Mouse (Mus musculus): ENCODE measurements around the gene Gsk3a.

Gene Gsk3a

DNA sequence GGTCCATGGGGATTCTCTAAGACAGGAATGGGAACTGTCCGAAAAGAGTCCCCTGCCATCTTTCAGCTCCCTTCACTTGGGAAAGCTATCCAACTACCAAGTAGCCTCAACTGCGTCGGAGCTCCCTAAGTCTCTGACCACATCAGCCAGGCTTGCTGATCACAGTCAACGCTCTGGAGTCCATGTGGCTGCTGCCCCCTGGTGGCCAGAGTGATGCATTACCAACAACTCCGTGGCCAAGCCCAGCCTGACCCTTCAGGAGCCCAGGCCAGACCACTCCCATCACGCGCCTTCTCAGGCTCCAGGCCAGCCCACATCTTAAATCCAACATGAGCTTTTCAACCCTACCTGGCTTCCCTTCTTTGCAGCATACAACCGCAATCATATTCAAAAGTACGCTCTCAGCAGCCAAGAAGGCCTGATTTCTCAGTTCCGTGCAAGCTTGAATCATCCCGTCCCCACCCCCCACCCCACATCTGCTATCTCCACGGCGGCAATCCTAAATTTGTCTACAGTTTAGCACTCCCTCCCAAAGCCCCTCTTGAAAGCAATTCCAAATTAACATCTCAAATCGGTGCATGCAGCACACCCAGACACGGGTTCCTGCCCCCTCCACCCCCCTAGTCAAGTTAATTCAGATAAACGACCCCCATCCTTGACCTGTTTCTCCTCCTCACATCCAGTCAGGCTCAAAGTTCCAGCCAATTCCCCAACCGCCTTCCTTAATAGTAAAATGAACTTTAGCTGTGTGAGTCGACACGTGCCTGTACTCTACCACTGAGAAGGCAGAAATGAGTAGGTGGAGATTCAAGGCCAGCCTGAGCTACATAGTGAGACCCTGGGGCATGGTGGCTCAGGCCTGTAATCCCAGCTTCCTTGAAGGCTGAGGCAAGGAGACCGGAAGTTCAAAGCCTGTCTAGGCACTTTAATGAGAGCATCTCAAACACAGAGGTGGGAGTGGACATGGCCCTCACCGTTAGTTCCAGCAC lies 49.7 kb downstream of the Gsk3a start:
- peak; percentile 68 to 69 for DNase-seq (ENCODE audit: low spot score in 2 of 2)

DNA sequence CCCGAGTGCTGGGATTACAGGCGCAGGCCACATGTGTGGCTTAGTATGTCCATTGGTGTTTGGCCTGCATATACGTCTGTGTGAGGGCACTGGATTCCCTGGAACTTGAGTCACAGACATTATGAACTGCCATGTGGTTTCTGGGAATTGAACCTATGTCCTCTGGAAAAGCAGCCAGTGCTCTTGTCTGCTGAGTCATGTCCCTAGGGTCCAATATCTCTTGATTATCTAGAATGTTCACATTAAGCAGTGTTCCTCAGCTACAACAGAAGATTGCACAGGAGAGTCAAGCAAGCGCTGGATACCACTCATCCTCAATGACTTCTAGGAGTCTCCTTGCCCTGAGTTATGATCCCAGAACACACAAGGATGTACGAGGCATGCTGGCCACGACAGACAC lies 53.6 kb downstream of the Gsk3a start:
- DNase-seq (ENCODE audit: low spot score in 2 of 2) = no peak

DNA sequence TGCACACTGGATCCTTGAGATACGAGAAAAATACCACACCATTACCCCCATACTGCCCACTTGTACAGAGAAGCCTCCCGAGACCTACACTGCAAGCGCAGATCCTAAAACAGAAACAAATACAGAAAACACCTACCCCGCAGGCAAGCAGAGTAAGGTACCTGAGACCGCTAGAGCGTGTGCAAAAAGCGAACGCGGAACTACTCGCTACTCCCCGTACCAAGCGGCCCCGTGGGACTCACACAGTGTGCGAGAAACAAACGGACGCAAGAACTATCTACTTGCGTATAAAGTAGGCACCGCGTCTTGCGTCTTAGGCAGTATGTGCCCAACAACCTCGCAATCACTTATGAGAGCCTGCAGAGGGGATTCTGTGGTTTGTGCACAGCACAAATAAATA lies 55.8 kb downstream of the Gsk3a start:
- DNase-seq (ENCODE audit: low spot score in 2 of 2) = no peak

DNA sequence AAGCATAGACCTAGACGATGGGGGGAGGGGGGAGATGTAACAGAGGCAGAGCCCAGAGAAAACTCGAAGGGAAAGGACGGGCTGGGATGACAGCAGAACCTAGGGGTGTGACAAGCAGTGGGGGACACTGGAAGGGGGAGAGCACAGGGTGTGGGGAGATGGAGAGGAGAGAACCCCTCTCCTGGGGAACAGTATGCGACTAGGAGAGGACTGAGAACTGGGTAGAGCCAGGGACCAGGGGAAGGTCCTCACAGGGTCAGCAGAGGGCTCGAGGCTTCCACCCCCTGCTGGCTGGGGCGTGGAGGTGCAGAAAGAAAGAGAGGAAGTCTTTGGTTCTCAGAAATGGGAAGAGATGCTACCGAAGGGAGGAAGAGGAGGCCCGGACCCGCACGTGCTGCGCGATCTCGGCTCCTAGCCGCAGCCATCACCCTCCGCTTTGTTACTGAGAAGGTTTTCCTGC lies 56.3 kb downstream of the Gsk3a start:
- DNase-seq (ENCODE audit: low spot score in 2 of 2) = peak in 1 of 2 experiments; percentile 15

DNA sequence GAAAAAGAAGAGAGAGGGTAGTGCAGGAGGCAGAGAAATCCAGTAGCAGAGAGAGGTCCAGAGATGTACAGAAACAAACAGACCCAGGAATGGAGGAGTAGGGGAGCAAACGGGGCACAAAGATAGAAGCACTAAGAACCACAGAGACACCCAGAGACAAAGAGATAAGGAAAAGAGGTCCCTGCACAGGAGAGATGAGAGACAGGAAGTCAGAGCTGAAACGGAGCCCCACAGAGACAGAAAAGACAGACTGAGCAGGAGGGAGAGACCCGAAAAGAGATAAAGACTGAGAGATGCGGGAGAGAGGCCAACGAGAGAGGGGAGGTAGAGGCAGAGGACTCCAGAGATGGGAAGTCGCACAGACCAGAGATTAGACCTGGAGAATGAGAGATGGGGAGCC lies 57.1 kb downstream of the Gsk3a start:
- DNase-seq (ENCODE audit: low spot score in 2 of 2) = no peak

DNA sequence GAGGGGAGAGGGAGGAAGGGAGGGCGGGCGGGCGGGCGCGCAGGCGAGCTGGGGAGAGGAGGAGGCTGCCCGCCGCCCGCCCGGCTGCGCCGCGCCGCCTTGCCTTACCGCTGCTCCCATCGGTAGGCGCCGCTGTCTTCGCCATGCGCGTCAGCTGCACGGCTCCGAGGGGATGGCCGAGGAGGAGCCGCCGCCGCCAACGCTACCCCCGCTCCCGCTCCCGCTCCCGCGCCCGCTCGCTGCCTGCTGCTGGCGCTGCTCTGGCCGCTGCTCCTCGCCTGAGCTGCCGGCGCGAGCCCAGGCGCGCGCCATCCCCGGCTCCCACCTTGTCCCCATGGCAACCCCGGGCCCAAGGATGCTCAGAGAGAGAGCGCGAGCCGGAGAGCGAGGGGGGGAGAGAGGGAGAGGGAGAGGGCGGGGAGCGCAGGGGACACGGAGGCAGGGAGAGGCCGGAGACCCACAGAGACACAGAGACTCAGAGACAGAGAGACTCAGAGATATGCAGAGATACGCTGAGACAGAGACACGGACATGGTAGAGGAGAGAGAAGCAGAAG lies 58.0 kb downstream of the Gsk3a start, which contains the start of gene Pou2f2:
Gene Pou2f2, minus strand, starts transcription at position 121 of the 556 bp plus-strand sequence.
- peak; percentile 86 to 87 for DNase-seq (ENCODE audit: low spot score in 2 of 2)

DNA sequence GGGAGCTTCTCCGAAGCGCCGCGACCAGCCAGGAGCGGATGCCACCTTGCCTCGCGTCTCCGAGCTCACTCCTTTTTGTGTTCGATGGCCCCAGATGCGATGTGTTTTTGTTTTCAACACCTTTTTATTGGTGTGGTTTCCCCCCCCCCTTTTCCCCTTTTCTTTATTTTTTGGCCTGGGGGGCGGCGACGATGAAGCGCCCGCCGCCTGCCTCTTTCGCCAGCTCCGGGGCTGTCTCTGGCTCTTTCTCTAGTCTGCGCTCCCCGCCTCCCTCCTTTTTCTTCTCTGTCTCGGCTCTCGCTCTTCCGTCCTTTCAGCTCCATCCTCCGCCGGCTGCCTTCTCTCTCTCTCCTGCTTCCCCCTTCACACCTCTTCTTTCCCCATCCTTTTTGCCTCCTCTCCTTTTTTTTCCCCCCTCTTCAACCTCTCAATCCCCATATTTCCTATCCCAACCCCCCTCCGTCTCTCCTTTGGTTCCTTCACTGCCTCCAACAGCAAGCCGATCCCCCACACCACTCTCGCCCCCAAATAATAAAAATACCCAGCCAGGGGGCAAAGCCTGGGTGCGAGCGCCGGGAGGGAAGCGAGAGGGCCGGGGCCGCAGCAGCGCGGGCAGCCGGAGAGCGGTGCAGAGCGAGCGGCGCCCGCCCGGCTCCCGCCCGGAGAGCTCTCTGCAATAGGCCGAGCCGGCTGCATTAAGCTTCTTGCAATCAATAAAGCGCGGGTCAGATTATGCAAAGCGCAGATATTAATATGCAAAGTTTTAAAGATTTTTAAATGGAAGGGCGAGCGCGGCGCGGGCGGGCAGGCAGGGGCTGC lies 58.7 kb downstream of the Gsk3a start:
- DNase-seq (ENCODE audit: low spot score in 2 of 2) = peak in 1 of 2 experiments; percentile 28

DNA sequence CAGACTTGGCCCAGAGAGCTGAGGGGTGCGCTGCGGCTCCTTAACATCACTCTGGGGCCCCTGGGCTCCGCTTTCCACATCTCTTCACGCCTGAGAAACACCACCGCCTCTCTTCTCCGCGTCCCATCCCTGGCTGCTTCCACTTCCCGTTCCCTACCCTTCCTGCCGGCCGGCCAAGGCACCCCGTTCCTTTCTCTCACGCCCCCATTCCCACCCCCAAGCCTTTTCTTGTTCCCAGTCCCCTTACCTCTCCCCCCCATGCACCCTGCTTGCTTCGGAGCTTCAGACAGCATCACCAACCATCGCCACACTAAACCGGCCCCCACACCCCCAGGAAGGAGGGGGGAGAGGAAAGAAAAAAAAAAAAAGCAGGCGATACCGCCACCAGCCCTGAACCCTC lies 59.3 kb downstream of the Gsk3a start:
- peak; percentile 14 to 26 for DNase-seq (ENCODE audit: low spot score in 2 of 2)
